Mouse (Mus musculus) intestine, embryonic 15.5 days (tissue): ENCODE measurements at regions not wholly inside any gene's neighbourhood (a gene's known extent, or its start where the extent isn't known, plus 50 kb on each side); places are given as distances from the start of the nearest gene placed in this dataset.
"Not testable (repeated sequence)": the region's sequence is repeated elsewhere in the genome, so short reads cannot be mapped to it uniquely, and the experiment has no call there.

Experiments used
- ATAC-seq: fragments of 200-750 bp; cut with Nextera tagmentation; 2 replicates; pipeline ENCODE4 v1.8.0; 2017; ENCODE audit warnings: moderate TSS enrichment, moderate library complexity
- H3K27ac ChIP-seq: fragments of 300-500 bp; sonication (generic); 2 replicates; pipeline ENCODE4 v1.5.1; 2015; ENCODE audit warnings: mild to moderate bottlenecking, inconsistent platforms
- H3K27me3 ChIP-seq: fragments of 300-500 bp; sonication (generic); replicated peaks from 2 replicates; pipeline ENCODE4 v1.6.1; 2015; ENCODE audit warnings: inconsistent platforms
- H3K36me3 ChIP-seq: fragments of 300-500 bp; sonication (generic); 2 replicates; pipeline ENCODE4 v1.6.1; 2015; ENCODE audit warnings: inconsistent platforms
- H3K4me1 ChIP-seq: fragments of 300-500 bp; sonication (generic); replicated peaks from 2 replicates; pipeline ENCODE4 v1.6.1; 2015; ENCODE audit warnings: inconsistent platforms
- H3K4me2 ChIP-seq: fragments of 300-500 bp; sonication (generic); replicated peaks from 2 replicates; pipeline ENCODE4 v1.6.1; 2015; ENCODE audit warnings: mild to moderate bottlenecking, inconsistent platforms
- H3K4me3 ChIP-seq: fragments of 300-500 bp; sonication (generic); replicated peaks from 2 replicates; pipeline ENCODE4 v1.5.1; 2015; ENCODE audit warnings: inconsistent platforms
- H3K9ac ChIP-seq: fragments of 300-500 bp; sonication (generic); 2 replicates; pipeline ENCODE4 v1.6.1; 2015; ENCODE audit warnings: inconsistent platforms
- H3K9me3 ChIP-seq: fragments of 300-500 bp; sonication (generic); 2 replicates; pipeline ENCODE4 v1.6.1; 2016; ENCODE audit warnings: inconsistent platforms
- WGBS: fragments of 180-500 bp; shearing (Covaris S2); methylation state at CpG from one replicate; pipeline ENCODE4 v1.1.7; 2015; 5-methylcytosine and 5-hydroxymethylcytosine counted together

DNA sequence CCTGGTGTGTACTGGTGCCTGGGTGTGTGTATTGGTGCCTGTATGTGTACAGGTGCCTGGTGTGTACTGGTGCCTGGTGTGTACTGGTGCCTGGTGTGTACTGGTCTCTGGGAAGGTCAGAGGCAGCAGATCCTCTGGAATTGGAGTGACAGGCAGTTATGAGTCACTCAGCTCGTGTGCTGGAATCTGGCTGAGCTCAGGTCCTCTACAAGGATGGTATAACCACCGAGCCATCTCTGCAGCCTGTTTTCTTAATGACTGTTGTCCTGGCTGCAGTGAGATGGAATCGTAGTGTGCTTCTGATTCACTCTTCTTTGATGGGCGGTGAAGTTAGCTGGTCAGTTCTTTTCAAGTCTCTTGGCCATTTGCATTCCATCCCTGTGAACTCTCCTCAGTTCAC lies 164.2 kb upstream of the Rtl1 start:
- ATAC-seq: no peak

GRCm38 (mm10) chr12:109766602-109767001 lies 166.5 kb upstream of the Rtl1 start:
- ATAC-seq, H3K9me3 ChIP-seq, H3K27me3 ChIP-seq, H3K36me3 ChIP-seq, H3K4me2 ChIP-seq, H3K9ac ChIP-seq, H3K27ac ChIP-seq, H3K4me1 ChIP-seq, H3K4me3 ChIP-seq: not testable (repeated sequence)
- WGBS: 94% methylated on average over 5 of the region's 5 CpGs

More for the DNA sequence above, 164.2 kb upstream of the Rtl1 start:
- no peak overlapping the region for H3K9ac ChIP-seq
- no peak overlapping the region for H3K27ac ChIP-seq
- no peak overlapping the region for H3K4me2 ChIP-seq
- H3K4me1 ChIP-seq: no peaks in the 10 kb centered on the region
- no peaks in the 10 kb centered on the region for H3K9me3 ChIP-seq
- WGBS: 73% methylated on average over 4 of the region's 4 CpGs
- no peaks in the 10 kb centered on the region for H3K27me3 ChIP-seq
- H3K4me3 ChIP-seq: no peak overlapping the region
- H3K36me3 ChIP-seq: no peaks in the 10 kb centered on the region

DNA sequence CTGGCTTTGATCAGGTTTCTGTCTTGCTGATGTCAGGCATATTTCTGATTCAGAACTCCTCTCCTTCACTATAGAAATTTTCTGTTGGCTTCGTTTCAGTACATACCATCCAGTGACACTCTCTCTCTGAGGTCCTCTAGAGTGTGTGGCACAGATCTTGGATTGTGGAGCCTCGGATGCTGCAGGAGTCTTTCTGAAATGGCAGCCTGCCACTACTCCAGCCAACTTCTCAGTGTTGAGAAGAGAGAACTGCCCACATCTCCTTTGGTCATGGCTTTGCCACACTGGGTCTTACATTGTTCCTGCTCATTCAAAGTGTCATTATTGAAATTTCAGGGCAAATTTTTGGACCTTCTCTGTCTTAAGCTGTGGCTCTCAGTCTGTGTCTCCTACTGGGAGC lies 172.4 kb upstream of the Rtl1 start:
- 67% methylated on average over 2 of the region's 2 CpGs for WGBS
- H3K27me3 ChIP-seq: no peaks in the 10 kb centered on the region
- H3K4me1 ChIP-seq: no peaks in the 10 kb centered on the region
- H3K9ac ChIP-seq: no peak overlapping the region
- no peaks in the 10 kb centered on the region for H3K36me3 ChIP-seq
- H3K9me3 ChIP-seq: no peaks in the 10 kb centered on the region
- no peak overlapping the region for H3K4me2 ChIP-seq
- no peak for ATAC-seq
- no peak overlapping the region for H3K4me3 ChIP-seq
- no peak overlapping the region for H3K27ac ChIP-seq

GRCm38 (mm10) chr12:109773909-109774313 lies 173.8 kb upstream of the Rtl1 start:
- Histone ChIP-seq H3K9ac (no peak overlapping the region), H3K9me3 (no peaks in the 10 kb centered on the region), H3K4me2 (no peak overlapping the region), H3K27me3 (no peaks in the 10 kb centered on the region), H3K27ac (no peak overlapping the region), H3K4me1 (no peaks in the 10 kb centered on the region), H3K36me3 (no peaks in the 10 kb centered on the region), H3K4me3 (no peak overlapping the region)
- no peak for ATAC-seq
- WGBS: 79% methylated on average over 3 of the region's 3 CpGs

DNA sequence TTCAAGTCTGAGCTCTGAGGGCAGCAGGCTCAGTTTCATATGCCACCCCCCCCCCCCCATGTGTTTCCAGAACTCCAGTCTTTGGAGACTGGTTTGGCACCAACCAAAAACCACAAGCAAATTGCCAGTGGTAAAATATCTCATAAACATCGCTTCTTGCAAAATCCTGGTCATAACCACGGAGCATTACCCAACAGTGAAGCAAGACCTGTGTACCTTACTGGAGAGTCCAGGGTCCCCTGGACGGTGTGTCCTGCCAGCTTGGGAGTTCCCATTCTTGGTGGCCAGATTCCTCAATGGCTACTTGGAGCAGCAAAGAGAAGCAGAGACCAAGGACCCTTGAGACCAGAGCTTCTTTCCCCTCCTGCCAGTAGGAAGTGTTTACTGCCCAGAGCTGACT lies 198.7 kb upstream of the Rtl1 start:
- no peak overlapping the region for H3K27ac ChIP-seq
- WGBS: 81% methylated on average over 3 of the region's 3 CpGs
- ATAC-seq: no peak
- H3K4me3 ChIP-seq: no peak overlapping the region
- H3K36me3 ChIP-seq: no peaks in the 10 kb centered on the region
- H3K9me3 ChIP-seq: no peaks in the 10 kb centered on the region
- no peak overlapping the region for H3K9ac ChIP-seq
- no peaks in the 10 kb centered on the region for H3K27me3 ChIP-seq
- H3K4me1 ChIP-seq: no peaks in the 10 kb centered on the region
- no peak overlapping the region for H3K4me2 ChIP-seq

- no peak overlapping the region for H3K9ac ChIP-seq
- ATAC-seq: no peak
- H3K9me3 ChIP-seq: no peaks in the 10 kb centered on the region
- H3K27me3 ChIP-seq: no peaks in the 10 kb centered on the region
- H3K4me2 ChIP-seq: no peak overlapping the region
- H3K4me3 ChIP-seq: no peak overlapping the region
- no peak overlapping the region for H3K27ac ChIP-seq
- H3K4me1 ChIP-seq: no peaks in the 10 kb centered on the region
- 75% methylated on average over 1 of the region's 1 CpGs for WGBS
- no peaks in the 10 kb centered on the region for H3K36me3 ChIP-seq
Observed at GRCm38 (mm10) chr12:109799395-109799794, 199.3 kb upstream of the Rtl1 start.

GRCm38 (mm10) chr12:109827241-109827915 lies 227.2 kb upstream of the Rtl1 start:
- H3K36me3 ChIP-seq: no peaks in the 10 kb centered on the region

DNA sequence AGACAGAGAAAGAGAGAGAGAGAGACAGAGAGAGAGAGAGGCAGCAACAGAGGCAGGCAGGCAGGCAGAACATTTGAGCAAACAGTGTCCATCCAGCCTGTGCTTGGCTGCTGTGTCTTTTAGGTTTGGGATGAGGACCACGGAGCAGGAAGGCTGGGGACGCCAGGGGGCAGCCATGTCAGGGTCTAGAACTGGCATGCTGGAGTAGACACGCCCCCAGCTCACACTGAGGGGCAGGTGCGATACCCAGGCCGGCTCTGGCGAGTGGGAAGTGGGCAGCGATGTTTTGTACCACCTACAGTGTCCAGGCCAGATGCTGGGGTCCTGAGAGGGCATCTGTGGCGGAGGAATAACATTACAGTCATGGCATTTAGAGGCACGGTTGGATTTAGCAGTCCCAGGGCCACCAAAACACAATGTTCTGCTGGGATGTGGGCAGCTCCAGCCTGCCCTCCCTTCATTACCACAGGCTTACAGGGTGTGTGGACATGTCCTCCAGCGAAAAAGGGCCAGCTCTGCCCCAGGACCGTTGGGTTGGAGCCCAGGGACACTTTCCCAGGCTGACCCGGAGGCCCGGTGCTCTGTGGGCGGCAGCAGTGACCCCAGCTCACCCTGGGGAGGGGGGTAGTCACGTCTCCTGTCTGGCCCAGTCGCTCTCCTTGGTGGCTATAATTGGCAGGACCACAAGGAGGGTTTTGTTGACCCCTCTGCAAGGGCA lies 230.3 kb upstream of the Rtl1 start:
- no peak for ATAC-seq
- H3K27ac ChIP-seq: no peak overlapping the region

More at GRCm38 (mm10) chr12:109827241-109827915, 227.2 kb upstream of the Rtl1 start:
- Histone ChIP-seq H3K4me3 (no peak overlapping the region), H3K27ac (no peak overlapping the region), H3K9me3 (no peaks in the 10 kb centered on the region), H3K27me3 (no peaks in the 10 kb centered on the region), H3K4me1 (no peaks in the 10 kb centered on the region), H3K9ac (no peak overlapping the region), H3K4me2 (no peak overlapping the region)
- ATAC-seq: no peak
- 85% methylated on average over 10 of the region's 10 CpGs for WGBS

GRCm38 (mm10) chr12:109832964-109833363 lies 232.8 kb upstream of the Rtl1 start:
- no peaks in the 10 kb centered on the region for H3K27me3 ChIP-seq
- no peaks in the 10 kb centered on the region for H3K36me3 ChIP-seq
- H3K4me2 ChIP-seq: no peak overlapping the region
- WGBS: 86% methylated on average over 10 of the region's 10 CpGs
- no peak overlapping the region for H3K27ac ChIP-seq
- no peak overlapping the region for H3K4me3 ChIP-seq
- no peaks in the 10 kb centered on the region for H3K4me1 ChIP-seq
- no peak for ATAC-seq
- H3K9ac ChIP-seq: no peak overlapping the region
- H3K9me3 ChIP-seq: no peaks in the 10 kb centered on the region

More for the DNA sequence above, 230.3 kb upstream of the Rtl1 start:
- WGBS: 50% methylated on average over 16 of the region's 16 CpGs
- Histone ChIP-seq H3K4me3 (no peak overlapping the region), H3K9me3 (no peaks in the 10 kb centered on the region), H3K4me1 (no peaks in the 10 kb centered on the region), H3K4me2 (no peak overlapping the region), H3K27me3 (no peaks in the 10 kb centered on the region), H3K9ac (no peak overlapping the region), H3K36me3 (no peaks in the 10 kb centered on the region)

GRCm38 (mm10) chr12:109836521-109836920 lies 236.4 kb upstream of the Rtl1 start:
- Histone ChIP-seq H3K4me2 (no peak overlapping the region), H3K9me3 (no peaks in the 10 kb centered on the region), H3K4me3 (no peak overlapping the region), H3K27me3 (no peaks in the 10 kb centered on the region), H3K36me3 (no peaks in the 10 kb centered on the region), H3K9ac (no peak overlapping the region), H3K27ac (no peak overlapping the region), H3K4me1 (peaks cover 11% of the 10 kb centered on the region)
- WGBS: 57% methylated on average over 8 of the region's 8 CpGs
- ATAC-seq: no peak

GRCm38 (mm10) chr12:109839126-109839587 lies 239.0 kb upstream of the Rtl1 start:
- H3K4me2 ChIP-seq: no peak overlapping the region
- ATAC-seq: peak; percentile 80
- 29% methylated on average over 9 of the region's 9 CpGs for WGBS
- no peak overlapping the region for H3K9ac ChIP-seq
- no peak overlapping the region for H3K4me3 ChIP-seq
- H3K27ac ChIP-seq: peak overlapping the region; percentile 88
- H3K36me3 ChIP-seq: no peaks in the 10 kb centered on the region
- H3K4me1 ChIP-seq: peaks cover 11% of the 10 kb centered on the region
- H3K27me3 ChIP-seq: no peaks in the 10 kb centered on the region
- no peaks in the 10 kb centered on the region for H3K9me3 ChIP-seq

DNA sequence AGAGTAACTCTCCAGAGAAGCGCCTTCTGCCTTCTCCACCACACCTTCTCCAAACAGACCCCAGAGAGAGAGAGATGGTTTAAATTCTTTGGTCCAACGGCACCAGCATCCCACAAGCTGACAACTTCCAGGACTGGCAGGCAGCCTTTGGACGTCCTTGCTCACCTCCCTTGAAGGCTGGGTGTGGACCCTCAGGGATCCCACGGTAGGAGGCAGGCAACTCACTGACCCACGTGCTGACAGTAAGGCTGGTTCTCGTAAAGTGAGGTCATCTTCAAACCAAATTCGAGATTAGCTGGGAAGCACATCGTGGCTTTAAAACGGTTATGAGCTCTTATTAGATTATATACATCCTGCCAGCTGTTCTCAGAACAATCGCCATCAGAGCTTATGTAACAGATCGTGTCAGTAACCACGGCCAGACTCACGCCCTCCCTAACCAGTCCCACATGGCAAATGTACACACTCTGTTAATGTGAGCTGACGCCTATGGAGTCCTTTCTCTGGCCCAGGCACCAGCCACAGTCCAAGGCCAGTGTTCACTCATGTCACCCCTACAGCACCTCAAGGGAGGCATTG lies 239.9 kb upstream of the Rtl1 start:
- H3K4me3 ChIP-seq: no peak overlapping the region
- H3K27ac ChIP-seq: peak overlapping the region; percentile 88
- WGBS: 23% methylated on average over 14 of the region's 14 CpGs
- H3K36me3 ChIP-seq: no peaks in the 10 kb centered on the region
- ATAC-seq: 0 out of 2 replicates have a peak, but pooled peaks have one; percentile 39
- H3K27me3 ChIP-seq: no peaks in the 10 kb centered on the region
- no peaks in the 10 kb centered on the region for H3K9me3 ChIP-seq
- no peak overlapping the region for H3K4me2 ChIP-seq
- peaks cover 11% of the 10 kb centered on the region for H3K4me1 ChIP-seq
- no peak overlapping the region for H3K9ac ChIP-seq
